Mouse (Mus musculus): ENCODE data around the gene Gm10073. TPM values are rescaled to one million over a fixed set of nuclear protein-coding genes. Genes with fewer than 3 reads are reported as not detected.

Gene Gm10073
- polyA plus RNA-seq, 1 experiment = 34.0 TPM

GRCm38 (mm10) chr8:106548366-106548936 is 24.8 kb downstream of the Gm10073 start:
- Histone ChIP-seq H3K27me3 (replicated peaks; ENCODE audit: control insufficient read depth, insufficient read depth, low read length) (no peaks in the 10 kb centered on the region), H3K27ac (ENCODE audit: insufficient read depth, low read depth, low read length) (no peak overlapping the region), H3K36me3 (ENCODE audit: control insufficient read depth, insufficient read depth, low read length) (no peaks in the 10 kb centered on the region), H3K4me1 (ENCODE audit: control insufficient read depth, insufficient read depth, low read length) (no peaks in the 10 kb centered on the region), H3K4me3 (ENCODE audit: insufficient read depth, low read depth, low read length) (no peak overlapping the region)
- no peak for DNase-seq
- 77% methylated on average over 10 of the region's 10 CpGs for WGBS
- no peak for TF ChIP-seq POLR2A (IDR thresholded peaks at IDR 0.05; ENCODE audit: low read depth, low read length)
- TF ChIP-seq CTCF (conservative IDR thresholded peaks at IDR 0.05; ENCODE audit: insufficient read depth, insufficient read length, low read depth, low read length) = no peak

GRCm38 (mm10) chr8:106546746-106547145 is 26.5 kb downstream of the Gm10073 start:
- Histone ChIP-seq H3K4me1 (ENCODE audit: control insufficient read depth, insufficient read depth, low read length) (no peaks in the 10 kb centered on the region), H3K4me3 (ENCODE audit: insufficient read depth, low read depth, low read length) (no peak overlapping the region), H3K27me3 (replicated peaks; ENCODE audit: control insufficient read depth, insufficient read depth, low read length) (no peaks in the 10 kb centered on the region), H3K36me3 (ENCODE audit: control insufficient read depth, insufficient read depth, low read length) (no peaks in the 10 kb centered on the region), H3K27ac (ENCODE audit: insufficient read depth, low read depth, low read length) (no peak overlapping the region)
- WGBS = 78% methylated on average over 7 of the region's 7 CpGs
- no peak for TF ChIP-seq POLR2A (IDR thresholded peaks at IDR 0.05; ENCODE audit: low read depth, low read length)
- TF ChIP-seq CTCF (conservative IDR thresholded peaks at IDR 0.05; ENCODE audit: insufficient read depth, insufficient read length, low read depth, low read length) = no peak
- no peak for DNase-seq

- Histone ChIP-seq H3K4me3 (ENCODE audit: insufficient read depth, low read depth, low read length) (no peak overlapping the region), H3K36me3 (ENCODE audit: control insufficient read depth, insufficient read depth, low read length) (no peaks in the 10 kb centered on the region), H3K27ac (ENCODE audit: insufficient read depth, low read depth, low read length) (no peak overlapping the region), H3K4me1 (ENCODE audit: control insufficient read depth, insufficient read depth, low read length) (no peaks in the 10 kb centered on the region), H3K27me3 (replicated peaks; ENCODE audit: control insufficient read depth, insufficient read depth, low read length) (no peaks in the 10 kb centered on the region)
- TF ChIP-seq CTCF (conservative IDR thresholded peaks at IDR 0.05; ENCODE audit: insufficient read depth, insufficient read length, low read depth, low read length) (0 out of 2 replicates have a peak, but pooled peaks have one; percentile 13), POLR2A (IDR thresholded peaks at IDR 0.05; ENCODE audit: low read depth, low read length) (no peak)
- 91% methylated on average over 2 of the region's 2 CpGs for WGBS
- DNase-seq = no peak
These were observed 28.1 kb downstream of the Gm10073 start for GRCm38 (mm10) chr8:106545149-106545548.

DNA sequence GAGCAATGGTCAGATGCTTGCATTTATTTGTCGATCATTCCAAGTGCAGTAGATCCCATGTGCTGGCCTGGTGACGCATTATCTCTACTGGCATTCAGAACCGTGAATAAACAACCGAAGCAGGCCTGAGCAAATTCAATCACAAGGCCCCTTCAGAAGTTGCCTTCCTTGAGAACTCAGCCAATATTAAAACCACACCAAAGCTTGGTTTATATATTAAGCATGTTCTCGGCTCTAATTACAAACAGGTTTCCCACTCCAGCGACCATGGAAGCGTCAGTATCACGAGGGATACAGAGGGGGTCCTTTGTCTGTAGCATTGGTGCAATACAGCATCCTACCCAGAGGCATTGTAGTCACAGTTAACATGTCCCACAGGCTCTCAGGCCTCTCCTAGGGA is 30.2 kb downstream of the Gm10073 start:
- 67% methylated on average over 8 of the region's 8 CpGs for WGBS
- no peak for TF ChIP-seq CTCF (conservative IDR thresholded peaks at IDR 0.05; ENCODE audit: insufficient read depth, insufficient read length, low read depth, low read length)
- no peak for TF ChIP-seq POLR2A (IDR thresholded peaks at IDR 0.05; ENCODE audit: low read depth, low read length)
- Histone ChIP-seq H3K4me1 (ENCODE audit: control insufficient read depth, insufficient read depth, low read length) (no peaks in the 10 kb centered on the region), H3K27me3 (replicated peaks; ENCODE audit: control insufficient read depth, insufficient read depth, low read length) (no peaks in the 10 kb centered on the region), H3K27ac (ENCODE audit: insufficient read depth, low read depth, low read length) (no peak overlapping the region), H3K36me3 (ENCODE audit: control insufficient read depth, insufficient read depth, low read length) (no peaks in the 10 kb centered on the region), H3K4me3 (ENCODE audit: insufficient read depth, low read depth, low read length) (no peak overlapping the region)
- DNase-seq = no peak

DNA sequence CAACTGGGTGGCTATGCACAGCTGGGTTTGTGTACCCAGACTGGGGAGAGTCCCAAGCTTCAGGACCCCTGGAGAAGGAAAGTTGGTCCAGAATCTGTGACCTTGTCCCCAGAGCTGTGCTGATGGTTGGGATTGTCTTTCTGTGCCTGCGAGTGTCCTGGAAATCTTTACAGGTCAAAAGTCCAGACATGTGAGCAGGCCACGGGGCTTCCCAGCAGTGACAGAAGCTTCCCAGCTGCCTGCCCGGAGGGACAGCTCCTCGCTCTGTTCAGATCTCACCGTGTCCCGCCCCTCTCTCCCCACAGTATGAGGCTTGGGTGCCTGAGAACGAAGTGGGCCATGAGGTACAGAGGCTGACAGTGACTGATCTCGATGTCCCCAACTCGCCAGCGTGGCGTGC is 32.3 kb downstream of the Gm10073 start:
- Histone ChIP-seq H3K36me3 (ENCODE audit: control insufficient read depth, insufficient read depth, low read length) (no peaks in the 10 kb centered on the region), H3K4me3 (ENCODE audit: insufficient read depth, low read depth, low read length) (no peak overlapping the region), H3K27me3 (replicated peaks; ENCODE audit: control insufficient read depth, insufficient read depth, low read length) (no peaks in the 10 kb centered on the region), H3K4me1 (ENCODE audit: control insufficient read depth, insufficient read depth, low read length) (no peaks in the 10 kb centered on the region), H3K27ac (ENCODE audit: insufficient read depth, low read depth, low read length) (no peak overlapping the region)
- no peak for DNase-seq
- WGBS = 70% methylated on average over 11 of the region's 11 CpGs
- no peak for TF ChIP-seq CTCF (conservative IDR thresholded peaks at IDR 0.05; ENCODE audit: insufficient read depth, insufficient read length, low read depth, low read length)
- no peak for TF ChIP-seq POLR2A (IDR thresholded peaks at IDR 0.05; ENCODE audit: low read depth, low read length)

DNA sequence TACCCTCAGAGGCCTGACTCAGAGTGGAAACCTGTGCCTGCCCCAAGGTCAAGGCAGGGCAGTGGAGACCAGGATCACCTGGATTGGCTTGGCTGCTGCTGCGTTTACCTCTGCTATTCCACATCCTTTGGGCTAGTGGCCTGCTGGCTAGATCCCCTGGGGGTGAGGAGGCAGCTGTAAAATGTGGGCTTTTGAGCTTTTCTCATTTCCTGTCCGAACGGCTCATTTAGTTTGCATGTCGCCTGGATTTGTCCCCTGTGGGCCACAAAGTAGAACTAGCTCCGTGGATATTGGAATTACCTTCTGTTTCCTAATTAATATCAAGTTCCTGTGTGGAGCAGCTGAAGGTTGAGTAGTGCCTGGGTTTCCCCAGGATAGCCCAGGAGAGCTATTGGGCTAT is 34.1 kb downstream of the Gm10073 start:
- TF ChIP-seq POLR2A (IDR thresholded peaks at IDR 0.05; ENCODE audit: low read depth, low read length) = no peak
- TF ChIP-seq CTCF (conservative IDR thresholded peaks at IDR 0.05; ENCODE audit: insufficient read depth, insufficient read length, low read depth, low read length) = no peak
- H3K27ac ChIP-seq (ENCODE audit: insufficient read depth, low read depth, low read length) = no peak overlapping the region
- 55% methylated on average over 5 of the region's 5 CpGs for WGBS

GRCm38 (mm10) chr8:106535448-106535847 is 37.8 kb downstream of the Gm10073 start:
- Histone ChIP-seq H3K27me3 (replicated peaks; ENCODE audit: control insufficient read depth, insufficient read depth, low read length) (no peaks in the 10 kb centered on the region), H3K4me3 (ENCODE audit: insufficient read depth, low read depth, low read length) (no peak overlapping the region), H3K36me3 (ENCODE audit: control insufficient read depth, insufficient read depth, low read length) (no peaks in the 10 kb centered on the region), H3K4me1 (ENCODE audit: control insufficient read depth, insufficient read depth, low read length) (no peaks in the 10 kb centered on the region), H3K27ac (ENCODE audit: insufficient read depth, low read depth, low read length) (no peak overlapping the region)
- no peak for DNase-seq
- no peak for TF ChIP-seq POLR2A (IDR thresholded peaks at IDR 0.05; ENCODE audit: low read depth, low read length)
- peak; percentile 50 for TF ChIP-seq CTCF (conservative IDR thresholded peaks at IDR 0.05; ENCODE audit: insufficient read depth, insufficient read length, low read depth, low read length)
- WGBS = 64% methylated on average over 4 of the region's 4 CpGs

More for the DNA sequence above, 34.1 kb downstream of the Gm10073 start:
- no peak for DNase-seq
- Histone ChIP-seq H3K36me3 (ENCODE audit: control insufficient read depth, insufficient read depth, low read length) (no peaks in the 10 kb centered on the region), H3K4me1 (ENCODE audit: control insufficient read depth, insufficient read depth, low read length) (no peaks in the 10 kb centered on the region), H3K27me3 (replicated peaks; ENCODE audit: control insufficient read depth, insufficient read depth, low read length) (no peaks in the 10 kb centered on the region), H3K4me3 (ENCODE audit: insufficient read depth, low read depth, low read length) (no peak overlapping the region)

Data from kidney, adult 2 months (tissue).